Mouse (Mus musculus) hindlimb bud, embryonic 11.5 days (tissue): ENCODE results near the gene Nfatc2.

Experiments used
- DNase-seq: peaks from one replicate; pipeline ENCODE4 v3.0.0-alpha.2; 2012; ENCODE audit warnings: low read depth, low spot score; ENCODE audit errors: extremely low spot score

The Nfatc2 gene

GRCm38 (mm10) chr2:168579601-168580130, 21.8 kb downstream of the Nfatc2 start:
- DNase-seq, result no peak

- no peak for DNase-seq
Observed at GRCm38 (mm10) chr2:168579109-168579508, 22.3 kb downstream of the Nfatc2 start.

- no peak for DNase-seq
Observed at GRCm38 (mm10) chr2:168578132-168578531, 23.3 kb downstream of the Nfatc2 start.

GRCm38 (mm10) chr2:168577381-168577780, 24.1 kb downstream of the Nfatc2 start:
- DNase-seq, result no peak

- DNase-seq, result no peak
Observed at GRCm38 (mm10) chr2:168575834-168576233, 25.6 kb downstream of the Nfatc2 start.

- DNase-seq, result no peak
Observed at GRCm38 (mm10) chr2:168574934-168575333, 26.5 kb downstream of the Nfatc2 start.

GRCm38 (mm10) chr2:168573866-168574265, 27.6 kb downstream of the Nfatc2 start:
- DNase-seq, result no peak

- DNase-seq, result no peak
Observed at GRCm38 (mm10) chr2:168571241-168571640, 30.2 kb downstream of the Nfatc2 start.

- DNase-seq, result no peak
Observed at GRCm38 (mm10) chr2:168565538-168566253, 35.8 kb downstream of the Nfatc2 start.

GRCm38 (mm10) chr2:168563184-168563583, 38.3 kb downstream of the Nfatc2 start:
- no peak for DNase-seq

- no peak for DNase-seq
Observed at GRCm38 (mm10) chr2:168557035-168557434, 44.4 kb downstream of the Nfatc2 start.

GRCm38 (mm10) chr2:168555897-168556670, 45.4 kb downstream of the Nfatc2 start:
- DNase-seq, result no peak

GRCm38 (mm10) chr2:168553541-168553961, 47.9 kb downstream of the Nfatc2 start:
- DNase-seq, result no peak

GRCm38 (mm10) chr2:168552405-168552804, 49.1 kb downstream of the Nfatc2 start:
- DNase-seq, result no peak

- DNase-seq, result no peak
Observed at GRCm38 (mm10) chr2:168551218-168551617, 50.2 kb downstream of the Nfatc2 start.

- no peak for DNase-seq
Observed at GRCm38 (mm10) chr2:168549326-168549725, 52.1 kb downstream of the Nfatc2 start.

GRCm38 (mm10) chr2:168548008-168548407, 53.4 kb downstream of the Nfatc2 start:
- no peak for DNase-seq

GRCm38 (mm10) chr2:168545901-168546557, 55.4 kb downstream of the Nfatc2 start:
- no peak for DNase-seq

GRCm38 (mm10) chr2:168544102-168544501, 57.4 kb downstream of the Nfatc2 start:
- no peak for DNase-seq

GRCm38 (mm10) chr2:168543026-168543425, 58.4 kb downstream of the Nfatc2 start:
- no peak for DNase-seq

- no peak for DNase-seq
Observed at GRCm38 (mm10) chr2:168541223-168541622, 60.2 kb downstream of the Nfatc2 start.
